Mouse (Mus musculus) lung, embryonic 15.5 days (tissue): ENCODE results near the gene Pced1b. TPM values are rescaled to one million over a fixed set of nuclear protein-coding genes. Genes with fewer than 3 reads are reported as not detected.

Experiments
- ATAC-seq: fragments of 200-750 bp; cut with Nextera tagmentation; 2 replicates; pipeline ENCODE4 v1.8.0; 2017; ENCODE audit warnings: moderate number of reproducible peaks, borderline replicate concordance; ENCODE audit not compliant: low FRiP score, low TSS enrichment; ENCODE audit errors: extremely low read depth
- H3K27ac ChIP-seq: fragments of 300-500 bp; sonication (generic); 2 replicates; pipeline ENCODE4 v1.5.1; 2015; ENCODE audit warnings: moderate library complexity, mild to moderate bottlenecking, inconsistent platforms
- H3K27me3 ChIP-seq: fragments of 300-500 bp; sonication (generic); 2 replicates; pipeline ENCODE4 v1.6.1; 2015; ENCODE audit warnings: inconsistent platforms
- H3K36me3 ChIP-seq: fragments of 300-500 bp; sonication (generic); 2 replicates; pipeline ENCODE4 v1.6.1; 2015; ENCODE audit warnings: inconsistent platforms
- H3K4me1 ChIP-seq: fragments of 300-500 bp; sonication (generic); 2 replicates; pipeline ENCODE4 v1.6.1; 2015; ENCODE audit warnings: inconsistent platforms
- H3K4me2 ChIP-seq: fragments of 300-500 bp; sonication (generic); 2 replicates; pipeline ENCODE4 v1.6.1; 2015; ENCODE audit warnings: inconsistent platforms, mild to moderate bottlenecking, moderate library complexity
- H3K4me3 ChIP-seq: fragments of 300-500 bp; sonication (generic); 2 replicates; pipeline ENCODE4 v1.5.1; 2015; ENCODE audit warnings: mild to moderate bottlenecking, inconsistent platforms
- H3K9ac ChIP-seq: fragments of 300-500 bp; sonication (generic); 2 replicates; pipeline ENCODE4 v1.6.1; 2015; ENCODE audit warnings: inconsistent platforms
- H3K9me3 ChIP-seq: fragments of 300-500 bp; sonication (generic); 2 replicates; pipeline ENCODE4 v1.6.1; 2016; ENCODE audit warnings: inconsistent platforms
- WGBS: fragments of 180-500 bp; shearing (Covaris S2); methylation state at CpG from one replicate; pipeline ENCODE4 v1.1.7; 2015; 5-methylcytosine and 5-hydroxymethylcytosine counted together
- polyA plus RNA-seq: library from polyadenylated mRNA; unstranded; fragments of >200 nt; fragmentation: Nextera tagmentation; extraction: Ambion mirVana; gene quantifications from 2 replicates; pipeline ENCODE4 v1.2.1, GENCODE M21; 2015

Pced1b gene
- polyA plus RNA-seq, 1 experiment from 2014 or later, result 5.3 TPM

DNA sequence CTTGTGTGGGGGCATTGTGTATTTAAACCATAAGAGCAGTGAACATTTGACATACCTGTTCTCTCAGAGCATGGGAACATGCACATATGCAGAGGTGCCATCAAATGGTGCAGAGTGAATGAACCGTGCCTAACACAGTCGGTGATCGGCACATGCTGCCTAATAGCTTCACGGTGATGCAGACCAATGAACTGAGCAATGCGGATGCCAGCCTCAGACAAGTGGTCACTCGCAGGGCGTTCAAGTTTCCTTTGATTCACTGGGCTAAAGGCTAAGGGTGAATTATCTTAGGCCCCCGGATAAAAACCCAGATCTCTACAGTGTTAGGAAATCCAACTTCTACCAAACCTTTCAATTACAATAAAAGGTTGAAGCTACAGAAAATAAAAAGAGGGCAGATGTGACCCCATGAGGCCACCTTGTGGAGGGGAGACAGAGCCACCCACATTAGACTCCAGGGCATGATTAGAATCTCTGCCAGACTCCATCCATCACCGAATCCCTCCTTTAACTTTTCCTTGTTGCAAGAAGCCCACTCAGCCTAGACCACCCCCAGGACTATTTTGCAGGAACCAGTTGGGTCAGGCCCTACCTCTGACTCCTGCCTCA is 31.5 kb downstream of the Pced1b start:
- H3K4me1 ChIP-seq, result peaks cover 10% of the 10 kb centered on the region
- no peak overlapping the region for H3K4me3 ChIP-seq
- no peak overlapping the region for H3K4me2 ChIP-seq
- ATAC-seq, result no peak
- no peaks in the 10 kb centered on the region for H3K27me3 ChIP-seq
- no peaks in the 10 kb centered on the region for H3K36me3 ChIP-seq
- WGBS, result 92% methylated on average over 9 of the region's 9 CpGs
- H3K9ac ChIP-seq, result no peak overlapping the region
- no peaks in the 10 kb centered on the region for H3K9me3 ChIP-seq
- H3K27ac ChIP-seq, result no peak overlapping the region

GRCm38 (mm10) chr15:97280131-97280530 is 33.2 kb downstream of the Pced1b start:
- ATAC-seq, result no peak
- H3K4me3 ChIP-seq, result no peak overlapping the region

GRCm38 (mm10) chr15:97280776-97281175 is 33.9 kb downstream of the Pced1b start:
- H3K27ac ChIP-seq, result no peak overlapping the region
- no peak overlapping the region for H3K9ac ChIP-seq
- H3K4me3 ChIP-seq, result no peak overlapping the region
- no peaks in the 10 kb centered on the region for H3K9me3 ChIP-seq
- H3K4me1 ChIP-seq, result peaks cover 10% of the 10 kb centered on the region
- no peak overlapping the region for H3K4me2 ChIP-seq
- no peaks in the 10 kb centered on the region for H3K27me3 ChIP-seq
- WGBS, result 41% methylated on average over 9 of the region's 9 CpGs
- no peak for ATAC-seq
- H3K36me3 ChIP-seq, result no peaks in the 10 kb centered on the region

More at GRCm38 (mm10) chr15:97280131-97280530, 33.2 kb downstream of the Pced1b start:
- H3K4me2 ChIP-seq, result no peak overlapping the region
- no peak overlapping the region for H3K9ac ChIP-seq
- H3K27me3 ChIP-seq, result no peaks in the 10 kb centered on the region
- no peaks in the 10 kb centered on the region for H3K9me3 ChIP-seq
- no peaks in the 10 kb centered on the region for H3K36me3 ChIP-seq
- 78% methylated on average over 8 of the region's 8 CpGs for WGBS
- no peak overlapping the region for H3K27ac ChIP-seq
- H3K4me1 ChIP-seq, result peaks cover 10% of the 10 kb centered on the region

GRCm38 (mm10) chr15:97281712-97282571 is 35.0 kb downstream of the Pced1b start:
- Histone ChIP-seq H3K27ac (no peak overlapping the region), H3K27me3 (no peaks in the 10 kb centered on the region), H3K9ac (no peak overlapping the region), H3K9me3 (no peaks in the 10 kb centered on the region), H3K4me2 (0 out of 2 replicates have a peak overlapping the region, but pooled peaks have one; percentile 1), H3K4me1 (peaks cover 6% of the 10 kb centered on the region), H3K36me3 (no peaks in the 10 kb centered on the region), H3K4me3 (no peak overlapping the region)
- ATAC-seq, result peak; percentile 53; the same call in 1 of the 2 replicates
- 56% methylated on average over 10 of the region's 10 CpGs for WGBS

- peaks cover 6% of the 10 kb centered on the region for H3K4me1 ChIP-seq
- H3K4me3 ChIP-seq, result no peak overlapping the region
- no peak for ATAC-seq
- no peaks in the 10 kb centered on the region for H3K27me3 ChIP-seq
- 0 out of 2 replicates have a peak overlapping the region, but pooled peaks have one; percentile 1 for H3K4me2 ChIP-seq
- 55% methylated on average over 6 of the region's 6 CpGs for WGBS
- H3K9me3 ChIP-seq, result no peaks in the 10 kb centered on the region
- no peaks in the 10 kb centered on the region for H3K36me3 ChIP-seq
- H3K9ac ChIP-seq, result no peak overlapping the region
- H3K27ac ChIP-seq, result no peak overlapping the region
Observed at GRCm38 (mm10) chr15:97282572-97282881, 35.6 kb downstream of the Pced1b start.

- H3K4me1 ChIP-seq, result peaks cover 6% of the 10 kb centered on the region
- no peak for ATAC-seq
- 66% methylated on average over 5 of the region's 5 CpGs for WGBS
Observed at GRCm38 (mm10) chr15:97284201-97284600, 37.3 kb downstream of the Pced1b start.

DNA sequence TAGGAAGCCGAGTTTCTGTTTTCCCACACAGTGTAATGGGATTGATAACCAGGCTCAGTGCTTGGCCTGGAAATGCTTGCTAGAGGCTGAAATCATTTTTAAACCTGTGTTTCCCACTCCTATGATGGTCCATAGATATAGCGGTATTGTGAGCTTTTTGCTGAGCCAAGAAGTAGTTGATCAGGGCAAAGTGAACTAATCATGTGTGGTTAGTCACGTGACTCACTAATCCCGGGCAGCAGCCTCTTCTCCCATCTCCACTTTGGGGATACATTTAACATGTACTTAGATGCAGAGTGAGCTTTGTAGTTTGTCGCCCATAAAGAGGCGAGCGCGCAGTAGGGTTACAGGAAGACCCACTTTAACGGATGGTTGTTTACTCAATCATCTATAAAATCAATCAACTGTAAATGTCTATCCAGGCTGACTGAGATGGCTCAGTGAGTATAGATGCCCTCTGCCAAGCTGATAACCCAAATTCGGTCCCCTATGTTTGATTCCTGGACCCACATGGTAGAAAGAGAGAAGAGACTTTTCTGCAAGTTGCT is 38.8 kb downstream of the Pced1b start:
- WGBS, result 84% methylated on average over 10 of the region's 10 CpGs
- H3K27me3 ChIP-seq, result no peaks in the 10 kb centered on the region
- H3K4me2 ChIP-seq, result no peak overlapping the region
- no peaks in the 10 kb centered on the region for H3K36me3 ChIP-seq
- peaks cover 5% of the 10 kb centered on the region for H3K4me1 ChIP-seq
- no peaks in the 10 kb centered on the region for H3K9me3 ChIP-seq
- no peak overlapping the region for H3K4me3 ChIP-seq
- H3K27ac ChIP-seq, result no peak overlapping the region
- H3K9ac ChIP-seq, result no peak overlapping the region
- ATAC-seq, result no peak

More at GRCm38 (mm10) chr15:97284201-97284600, 37.3 kb downstream of the Pced1b start:
- Histone ChIP-seq H3K4me3 (no peak overlapping the region), H3K4me2 (no peak overlapping the region), H3K36me3 (no peaks in the 10 kb centered on the region), H3K9ac (no peak overlapping the region), H3K27ac (no peak overlapping the region), H3K27me3 (no peaks in the 10 kb centered on the region), H3K9me3 (no peaks in the 10 kb centered on the region)

- WGBS, result 76% methylated on average over 10 of the region's 10 CpGs
Observed at GRCm38 (mm10) chr15:97286731-97287130, 39.8 kb downstream of the Pced1b start.

DNA sequence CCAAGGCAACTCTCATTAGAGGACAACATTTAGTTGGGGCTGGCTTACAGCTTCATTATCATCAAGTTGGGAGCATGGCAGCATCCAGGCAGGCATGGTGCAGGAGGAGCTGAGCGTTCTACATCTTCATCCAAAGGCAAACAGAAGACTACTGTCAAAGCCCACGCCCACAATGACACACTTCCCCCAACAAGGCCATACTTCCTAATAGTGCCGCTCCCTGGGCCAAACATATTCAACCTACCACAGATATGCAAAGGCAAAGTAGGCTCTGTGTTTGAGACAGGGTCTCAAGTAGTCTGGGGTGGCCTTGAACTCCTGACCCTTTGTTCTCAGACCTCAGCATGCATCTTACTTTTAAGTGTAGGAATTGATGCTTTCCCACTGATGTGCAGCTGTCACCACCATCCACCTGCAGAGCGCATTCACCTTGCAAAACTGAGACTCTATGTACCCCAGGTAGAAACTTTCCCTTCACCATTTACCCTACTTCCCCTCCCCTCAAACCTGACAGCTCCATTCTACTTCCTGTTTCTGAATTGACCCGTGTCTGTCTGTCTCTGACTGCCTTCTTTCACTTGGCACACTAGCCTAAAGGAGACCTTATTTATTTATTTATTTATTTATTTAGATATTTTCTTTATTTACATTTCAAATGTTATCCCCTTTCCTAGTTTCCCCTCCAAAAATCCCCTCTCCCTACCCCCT is 40.7 kb downstream of the Pced1b start:
- no peak for ATAC-seq
- H3K27ac ChIP-seq, result no peak overlapping the region
- 88% methylated on average over 5 of the region's 5 CpGs for WGBS

More at GRCm38 (mm10) chr15:97286731-97287130, 39.8 kb downstream of the Pced1b start:
- Histone ChIP-seq H3K27me3 (no peaks in the 10 kb centered on the region), H3K4me3 (no peak overlapping the region), H3K36me3 (no peaks in the 10 kb centered on the region), H3K27ac (no peak overlapping the region), H3K4me2 (no peak overlapping the region), H3K9me3 (no peaks in the 10 kb centered on the region), H3K9ac (no peak overlapping the region), H3K4me1 (no peaks in the 10 kb centered on the region)
- no peak for ATAC-seq

GRCm38 (mm10) chr15:97288690-97289089 is 41.8 kb downstream of the Pced1b start:
- Histone ChIP-seq H3K36me3 (no peaks in the 10 kb centered on the region), H3K9me3 (no peaks in the 10 kb centered on the region), H3K4me2 (no peak overlapping the region), H3K9ac (no peak overlapping the region), H3K4me1 (no peaks in the 10 kb centered on the region), H3K27ac (no peak overlapping the region), H3K27me3 (no peaks in the 10 kb centered on the region), H3K4me3 (no peak overlapping the region)
- 62% methylated on average over 13 of the region's 13 CpGs for WGBS
- ATAC-seq, result no peak

More for the DNA sequence above, 40.7 kb downstream of the Pced1b start:
- Histone ChIP-seq H3K27me3 (no peaks in the 10 kb centered on the region), H3K4me1 (no peaks in the 10 kb centered on the region), H3K36me3 (no peaks in the 10 kb centered on the region), H3K4me3 (no peak overlapping the region), H3K9ac (no peak overlapping the region), H3K9me3 (no peaks in the 10 kb centered on the region), H3K4me2 (no peak overlapping the region)

DNA sequence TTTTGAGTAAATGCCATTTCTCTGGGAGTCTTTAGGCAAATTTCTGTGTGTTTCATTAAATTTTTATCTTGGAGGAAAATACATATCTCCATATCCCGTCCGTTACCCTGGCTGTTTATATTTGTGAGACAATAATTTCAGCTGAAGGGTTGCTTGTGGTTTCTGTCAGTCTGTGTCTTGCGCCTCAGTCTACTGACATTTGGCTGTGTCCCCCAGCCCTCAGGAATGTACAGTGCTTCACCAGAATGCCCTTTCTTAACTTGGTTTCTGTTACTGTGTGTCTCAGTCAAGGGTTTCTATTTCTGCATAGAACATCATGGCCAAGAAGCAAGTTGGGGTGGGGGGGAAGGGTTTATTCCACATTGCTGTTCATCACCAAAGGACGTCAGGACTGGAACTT is 42.3 kb downstream of the Pced1b start:
- ATAC-seq, result no peak

More for the DNA sequence above, 42.3 kb downstream of the Pced1b start:
- no peak overlapping the region for H3K4me2 ChIP-seq
- no peaks in the 10 kb centered on the region for H3K4me1 ChIP-seq
- H3K9me3 ChIP-seq, result no peaks in the 10 kb centered on the region
- no peaks in the 10 kb centered on the region for H3K27me3 ChIP-seq
- no peaks in the 10 kb centered on the region for H3K36me3 ChIP-seq
- no peak overlapping the region for H3K9ac ChIP-seq
- 49% methylated on average over 4 of the region's 4 CpGs for WGBS
- H3K27ac ChIP-seq, result no peak overlapping the region
- no peak overlapping the region for H3K4me3 ChIP-seq
